Comparison of ENCODE assay signal across 16 mouse cellular contexts in the genomic region with DNA sequence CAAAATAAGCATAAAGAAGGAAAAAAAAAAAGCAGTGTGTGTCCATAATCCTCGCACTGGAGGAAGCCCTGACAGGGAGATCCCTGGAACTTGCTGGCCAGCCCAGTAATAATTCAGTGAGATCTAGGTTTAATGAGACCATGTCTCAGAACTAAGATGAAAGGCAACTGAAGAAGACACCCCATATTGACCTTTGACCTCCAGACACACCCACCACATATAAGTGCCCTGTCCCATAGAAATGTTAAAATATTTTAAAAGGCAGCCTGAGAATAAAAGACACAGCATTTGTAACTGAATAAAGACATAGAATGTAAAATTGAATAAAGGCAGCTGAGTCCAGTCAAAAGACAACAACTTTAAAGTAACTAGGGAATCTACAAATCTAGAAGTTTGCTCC. TPM values are rescaled to one million over a fixed set of nuclear protein-coding genes. Genes with fewer than 3 reads are reported as not detected.
DNase-seq lines count a peak whose midpoint lies in the region.
"Had no signal": no experiment of that assay in that cellular context is flagged by ENCODE, and none has a peak within 500 bp of the region (broad histone marks: within the 10 kb centered on the region; RNA-seq: fewer than 3 reads in every experiment).

No protein-coding gene starts in this region.

- DNase-seq in ES-CJ7 (ENCODE audit: low read depth, low spot score) (peak; percentile 71), R1 (ENCODE audit: low read depth, low spot score) (peak; percentile 50)
- no peak for DNase-seq in ovary, postnatal 36 days (ENCODE audit: low spot score)
- DNase-seq in thymus, postnatal 10 days (ENCODE audit: low spot score in 2 of 2): no peak
- no peak for DNase-seq in layer of hippocampus, postnatal 10 days (ENCODE audit: low spot score in 2 of 2)
- DNase-seq: adrenal gland, adult 8-10 months; adrenal gland, postnatal 14 days; adrenal gland, postnatal 36 days; cerebellum, adult 11-12 months; cerebellum, adult 2 months; cerebellum, adult 9-10 months; cerebellum, postnatal 10 days; cerebellum, postnatal 25 days; forebrain, postnatal 0 days had no signal

RNA-seq across cellular contexts. Expression of gene Ephb6, which starts 40.0 kb away (rescaled TPM):
- 10 to 100 TPM; 68.2 to 70.3 TPM for total RNA-seq in layer of hippocampus, postnatal 10 days (2021)

RNA-seq across cellular contexts. Expression of gene Prss2, which starts 43.7 kb away (rescaled TPM):
- total RNA-seq in layer of hippocampus, postnatal 10 days (2021): not detected
- total RNA-seq: adrenal gland, adult 18-20 months; adrenal gland, adult 8-10 months; adrenal gland, postnatal 36 days; forebrain, postnatal 0 days; G1E had no signal

Comparison
In these comparisons a context has a peak if more than half of its experiments do, and no peak if none do; other contexts are left out.
1. DNase-seq: peak in ES-CJ7 (single experiment) and R1 (single experiment); none in ovary, postnatal 36 days (single experiment), thymus, postnatal 10 days (0 of 2) and layer of hippocampus, postnatal 10 days (0 of 2).